Mouse (Mus musculus): ENCODE results near the gene Sema7a. TPM values are rescaled to one million over a fixed set of nuclear protein-coding genes. Genes with fewer than 3 reads are reported as not detected.

Sema7a gene
- polyA plus RNA-seq, 1 experiment from 2014 or later, result 1.3 TPM

- ATAC-seq (replicated peaks; ENCODE audit: low FRiP score) (peak; percentile 95), DNase-seq (ENCODE audit: low spot score) (peak; percentile 92)
- Histone ChIP-seq H3K9ac (ENCODE audit: low read length) (peak within 1 kb of the TSS; percentile 84), H3K4me2 (ENCODE audit: low read depth, low read length, severe bottlenecking) (peak within 1 kb of the TSS; percentile 92), H3K27me3 (ENCODE audit: control insufficient read depth, insufficient read depth, low read length) (no peaks in the 10 kb centered on the region), H3K9me3 (ENCODE audit: control insufficient read depth, low read length) (no peaks in the 10 kb centered on the region), H3K27ac (ENCODE audit: low read depth, low read length) (peak within 1 kb of the TSS; percentile 58), H3K4me3 (ENCODE audit: low read depth, low read length) (peak within 1 kb of the TSS; percentile 75), H3K36me3 (ENCODE audit: control insufficient read depth, insufficient read depth, low read length) (no peaks in the 10 kb centered on the region), H3K4me1 (replicated peaks; ENCODE audit: control insufficient read depth, insufficient read depth, low read length) (0 out of 2 replicates have a peak, but pooled peaks cover 2% of the 10 kb centered on the region)
- WGBS, result under 1% methylated on average over 47 of the region's 47 CpGs
Measured at GRCm38 (mm10) chr9:57910254-57911160, 29.4 kb upstream of the Sema7a start, which contains the start of gene Ubl7. Gene Ubl7, plus strand, starts transcription at chr9:57910979.

- H3K9ac ChIP-seq (ENCODE audit: low read length), result no peak overlapping the region
- H3K36me3 ChIP-seq (ENCODE audit: control insufficient read depth, insufficient read depth, low read length), result no peaks in the 10 kb centered on the region
- ATAC-seq (replicated peaks; ENCODE audit: low FRiP score) (no peak), DNase-seq (ENCODE audit: low spot score) (no peak)
- H3K4me2 ChIP-seq (ENCODE audit: low read depth, low read length, severe bottlenecking), result no peak overlapping the region
- H3K27me3 ChIP-seq (ENCODE audit: control insufficient read depth, insufficient read depth, low read length), result no peaks in the 10 kb centered on the region
- 93% methylated on average over 5 of the region's 5 CpGs for WGBS
- H3K4me1 ChIP-seq (replicated peaks; ENCODE audit: control insufficient read depth, insufficient read depth, low read length), result 0 out of 2 replicates have a peak, but pooled peaks cover 2% of the 10 kb centered on the region
- H3K9me3 ChIP-seq (ENCODE audit: control insufficient read depth, low read length), result no peaks in the 10 kb centered on the region
- no peak overlapping the region for H3K27ac ChIP-seq (ENCODE audit: low read depth, low read length)
- no peak overlapping the region for H3K4me3 ChIP-seq (ENCODE audit: low read depth, low read length)
Measured at GRCm38 (mm10) chr9:57912571-57912970, 27.3 kb upstream of the Sema7a start.

- Histone ChIP-seq H3K9me3 (ENCODE audit: control insufficient read depth, low read length) (no peaks in the 10 kb centered on the region), H3K4me3 (ENCODE audit: low read depth, low read length) (no peak overlapping the region), H3K4me2 (ENCODE audit: low read depth, low read length, severe bottlenecking) (no peak overlapping the region), H3K36me3 (ENCODE audit: control insufficient read depth, insufficient read depth, low read length) (peaks cover 9% of the 10 kb centered on the region), H3K27ac (ENCODE audit: low read depth, low read length) (no peak overlapping the region), H3K27me3 (ENCODE audit: control insufficient read depth, insufficient read depth, low read length) (no peaks in the 10 kb centered on the region), H3K9ac (ENCODE audit: low read length) (no peak overlapping the region), H3K4me1 (replicated peaks; ENCODE audit: control insufficient read depth, insufficient read depth, low read length) (no peaks in the 10 kb centered on the region)
- ATAC-seq (replicated peaks; ENCODE audit: low FRiP score), result no peak
- WGBS, result 89% methylated on average over 9 of the region's 9 CpGs
- DNase-seq (ENCODE audit: low spot score), result no peak
Measured at GRCm38 (mm10) chr9:57921491-57922060, 18.3 kb upstream of the Sema7a start.

- no peak overlapping the region for H3K27ac ChIP-seq (ENCODE audit: low read depth, low read length)
- no peaks in the 10 kb centered on the region for H3K9me3 ChIP-seq (ENCODE audit: control insufficient read depth, low read length)
Measured at GRCm38 (mm10) chr9:57922381-57922780, 17.5 kb upstream of the Sema7a start.

GRCm38 (mm10) chr9:57923046-57923445, 16.9 kb upstream of the Sema7a start:
- Histone ChIP-seq H3K27me3 (ENCODE audit: control insufficient read depth, insufficient read depth, low read length) (no peaks in the 10 kb centered on the region), H3K4me1 (replicated peaks; ENCODE audit: control insufficient read depth, insufficient read depth, low read length) (no peaks in the 10 kb centered on the region), H3K9ac (ENCODE audit: low read length) (no peak overlapping the region), H3K4me2 (ENCODE audit: low read depth, low read length, severe bottlenecking) (no peak overlapping the region), H3K27ac (ENCODE audit: low read depth, low read length) (no peak overlapping the region), H3K9me3 (ENCODE audit: control insufficient read depth, low read length) (no peaks in the 10 kb centered on the region), H3K4me3 (ENCODE audit: low read depth, low read length) (no peak overlapping the region), H3K36me3 (ENCODE audit: control insufficient read depth, insufficient read depth, low read length) (peaks cover 9% of the 10 kb centered on the region)
- DNase-seq (ENCODE audit: low spot score), result no peak
- ATAC-seq (replicated peaks; ENCODE audit: low FRiP score), result no peak
- WGBS, result 94% methylated on average over 3 of the region's 3 CpGs

More at GRCm38 (mm10) chr9:57922381-57922780, 17.5 kb upstream of the Sema7a start:
- Histone ChIP-seq H3K4me3 (ENCODE audit: low read depth, low read length) (no peak overlapping the region), H3K27me3 (ENCODE audit: control insufficient read depth, insufficient read depth, low read length) (no peaks in the 10 kb centered on the region), H3K9ac (ENCODE audit: low read length) (no peak overlapping the region), H3K4me1 (replicated peaks; ENCODE audit: control insufficient read depth, insufficient read depth, low read length) (no peaks in the 10 kb centered on the region), H3K36me3 (ENCODE audit: control insufficient read depth, insufficient read depth, low read length) (peaks cover 9% of the 10 kb centered on the region), H3K4me2 (ENCODE audit: low read depth, low read length, severe bottlenecking) (no peak overlapping the region)
- ATAC-seq (replicated peaks; ENCODE audit: low FRiP score) (no peak), DNase-seq (ENCODE audit: low spot score) (no peak)
- WGBS, result 92% methylated on average over 5 of the region's 5 CpGs

- no peaks in the 10 kb centered on the region for H3K9me3 ChIP-seq (ENCODE audit: control insufficient read depth, low read length)
- no peaks in the 10 kb centered on the region for H3K36me3 ChIP-seq (ENCODE audit: control insufficient read depth, insufficient read depth, low read length)
- H3K4me3 ChIP-seq (ENCODE audit: low read depth, low read length), result no peak overlapping the region
- 85% methylated on average over 5 of the region's 5 CpGs for WGBS
- H3K27ac ChIP-seq (ENCODE audit: low read depth, low read length), result no peak overlapping the region
- DNase-seq (ENCODE audit: low spot score) (no peak), ATAC-seq (replicated peaks; ENCODE audit: low FRiP score) (no peak)
- H3K4me2 ChIP-seq (ENCODE audit: low read depth, low read length, severe bottlenecking), result no peak overlapping the region
- H3K27me3 ChIP-seq (ENCODE audit: control insufficient read depth, insufficient read depth, low read length), result no peaks in the 10 kb centered on the region
- H3K4me1 ChIP-seq (replicated peaks; ENCODE audit: control insufficient read depth, insufficient read depth, low read length), result no peaks in the 10 kb centered on the region
- no peak overlapping the region for H3K9ac ChIP-seq (ENCODE audit: low read length)
Measured at GRCm38 (mm10) chr9:57931166-57931767, 8.6 kb upstream of the Sema7a start.

GRCm38 (mm10) chr9:57932253-57932652, 7.7 kb upstream of the Sema7a start:
- Histone ChIP-seq H3K27ac (ENCODE audit: low read depth, low read length) (no peak overlapping the region), H3K9me3 (ENCODE audit: control insufficient read depth, low read length) (no peaks in the 10 kb centered on the region), H3K9ac (ENCODE audit: low read length) (no peak overlapping the region), H3K4me1 (replicated peaks; ENCODE audit: control insufficient read depth, insufficient read depth, low read length) (no peaks in the 10 kb centered on the region), H3K36me3 (ENCODE audit: control insufficient read depth, insufficient read depth, low read length) (no peaks in the 10 kb centered on the region), H3K27me3 (ENCODE audit: control insufficient read depth, insufficient read depth, low read length) (no peaks in the 10 kb centered on the region), H3K4me3 (ENCODE audit: low read depth, low read length) (no peak overlapping the region), H3K4me2 (ENCODE audit: low read depth, low read length, severe bottlenecking) (no peak overlapping the region)
- DNase-seq (ENCODE audit: low spot score) (no peak), ATAC-seq (replicated peaks; ENCODE audit: low FRiP score) (no peak)
- WGBS, result 67% methylated on average over 3 of the region's 3 CpGs

- WGBS, result 90% methylated on average over 6 of the region's 6 CpGs
- no peak overlapping the region for H3K4me3 ChIP-seq (ENCODE audit: low read depth, low read length)
- no peak overlapping the region for H3K4me2 ChIP-seq (ENCODE audit: low read depth, low read length, severe bottlenecking)
- DNase-seq (ENCODE audit: low spot score), result no peak
- H3K9ac ChIP-seq (ENCODE audit: low read length), result no peak overlapping the region
- no peaks in the 10 kb centered on the region for H3K9me3 ChIP-seq (ENCODE audit: control insufficient read depth, low read length)
- H3K27ac ChIP-seq (ENCODE audit: low read depth, low read length), result no peak overlapping the region
- H3K4me1 ChIP-seq (replicated peaks; ENCODE audit: control insufficient read depth, insufficient read depth, low read length), result 0 out of 2 replicates have a peak, but pooled peaks cover 2% of the 10 kb centered on the region
- ATAC-seq (replicated peaks; ENCODE audit: low FRiP score), result no peak
- no peaks in the 10 kb centered on the region for H3K27me3 ChIP-seq (ENCODE audit: control insufficient read depth, insufficient read depth, low read length)
- no peaks in the 10 kb centered on the region for H3K36me3 ChIP-seq (ENCODE audit: control insufficient read depth, insufficient read depth, low read length)
Measured at GRCm38 (mm10) chr9:57932831-57933602, 6.9 kb upstream of the Sema7a start.
